Mouse (Mus musculus) liver, embryonic 16.5 days (tissue): ENCODE results near the gene Rgr. TPM values are rescaled to one million over a fixed set of nuclear protein-coding genes. Genes with fewer than 3 reads are reported as not detected.

Source experiments
- ATAC-seq: fragments of 200-750 bp; cut with Nextera tagmentation; 2 replicates; pipeline ENCODE4 v1.8.0; 2017; ENCODE audit warnings: low read depth, mild to moderate bottlenecking, moderate number of reproducible peaks, moderate library complexity
- H3K27ac ChIP-seq: fragments of 300-500 bp; sonication (generic); 2 replicates; pipeline ENCODE4 v1.5.1; 2014; ENCODE audit warnings: mild to moderate bottlenecking, low read length
- H3K27me3 ChIP-seq: fragments of 300-500 bp; sonication (generic); 2 replicates; pipeline ENCODE4 v1.6.1; 2014; ENCODE audit warnings: low read depth, low read length, mixed read lengths; ENCODE audit not compliant: control insufficient read depth, insufficient read depth
- H3K36me3 ChIP-seq: fragments of 300-500 bp; sonication (generic); 2 replicates; pipeline ENCODE4 v1.6.1; 2014; ENCODE audit warnings: mild to moderate bottlenecking; ENCODE audit not compliant: control insufficient read depth, insufficient read depth
- H3K4me1 ChIP-seq: fragments of 300-500 bp; sonication (generic); 2 replicates; pipeline ENCODE4 v1.6.1; 2014; ENCODE audit warnings: low read depth, low read length, mixed read lengths; ENCODE audit not compliant: control insufficient read depth
- H3K4me2 ChIP-seq: fragments of 300-500 bp; sonication (generic); 2 replicates; pipeline ENCODE4 v1.6.1; 2014; ENCODE audit warnings: low read depth, low read length, mixed read lengths
- H3K4me3 ChIP-seq: fragments of 300-500 bp; sonication (generic); 2 replicates; pipeline ENCODE4 v1.5.1; 2014; ENCODE audit warnings: low read depth, mild to moderate bottlenecking, low read length
- H3K9ac ChIP-seq: fragments of 300-500 bp; sonication (generic); 2 replicates; pipeline ENCODE4 v1.6.1; 2014; ENCODE audit warnings: low read depth, low read length
- H3K9me3 ChIP-seq: fragments of 300-500 bp; sonication (generic); replicated peaks from 2 replicates; pipeline ENCODE4 v1.6.1; 2016; ENCODE audit warnings: low read length; ENCODE audit not compliant: control insufficient read depth
- WGBS: fragments of 180-500 bp; shearing (Covaris S2); extraction: QIAGEN DNeasy Blood & Tissue Kit; methylation state at CpG from one replicate; pipeline ENCODE4 v1.1.7; 2014; ENCODE audit not compliant: insufficient replicate concordance; 5-methylcytosine and 5-hydroxymethylcytosine counted together
- polyA plus RNA-seq: library from polyadenylated mRNA; unstranded; fragments of >200 nt; fragmentation: Nextera tagmentation; extraction: Ambion mirVana; gene quantifications from 2 replicates; pipeline ENCODE4 v1.2.1, GENCODE M21; 2015

The Rgr gene
- polyA plus RNA-seq, 1 experiment from 2014 or later = not detected

- ATAC-seq = no peak
- Histone ChIP-seq H3K4me3 (no peak overlapping the region), H3K27ac (no peak overlapping the region), H3K4me2 (no peak overlapping the region), H3K9ac (no peak overlapping the region), H3K4me1 (no peaks in the 10 kb centered on the region), H3K36me3 (no peaks in the 10 kb centered on the region), H3K9me3 (no peaks in the 10 kb centered on the region), H3K27me3 (no peaks in the 10 kb centered on the region)
- WGBS = 35% methylated on average over 2 of the region's 2 CpGs
Measured at GRCm38 (mm10) chr14:37064849-37065248, 16.1 kb upstream of the Rgr start.

- WGBS = 45% methylated on average over 5 of the region's 5 CpGs
- no peak overlapping the region for H3K27ac ChIP-seq
- H3K9me3 ChIP-seq = no peaks in the 10 kb centered on the region
- H3K4me3 ChIP-seq = no peak overlapping the region
- no peak overlapping the region for H3K4me2 ChIP-seq
- no peak overlapping the region for H3K9ac ChIP-seq
- no peaks in the 10 kb centered on the region for H3K36me3 ChIP-seq
- ATAC-seq = no peak
- H3K27me3 ChIP-seq = no peaks in the 10 kb centered on the region
- H3K4me1 ChIP-seq = no peaks in the 10 kb centered on the region
Measured at GRCm38 (mm10) chr14:37034432-37034831, 14.3 kb downstream of the Rgr start.

- Histone ChIP-seq H3K9me3 (no peaks in the 10 kb centered on the region), H3K4me2 (no peak overlapping the region), H3K4me3 (no peak overlapping the region), H3K27me3 (no peaks in the 10 kb centered on the region), H3K9ac (no peak overlapping the region), H3K4me1 (no peaks in the 10 kb centered on the region), H3K36me3 (no peaks in the 10 kb centered on the region), H3K27ac (no peak overlapping the region)
- 9% methylated on average over 7 of the region's 7 CpGs for WGBS
- ATAC-seq = no peak
Measured at GRCm38 (mm10) chr14:37033241-37033640, 15.5 kb downstream of the Rgr start.

GRCm38 (mm10) chr14:37032481-37033104 lies 16.2 kb downstream of the Rgr start:
- H3K9ac ChIP-seq = no peak overlapping the region
- ATAC-seq = no peak
- H3K4me2 ChIP-seq = no peak overlapping the region
- H3K9me3 ChIP-seq = no peaks in the 10 kb centered on the region
- H3K4me3 ChIP-seq = no peak overlapping the region
- no peaks in the 10 kb centered on the region for H3K27me3 ChIP-seq
- 76% methylated on average over 11 of the region's 11 CpGs for WGBS
- H3K4me1 ChIP-seq = no peaks in the 10 kb centered on the region
- no peak overlapping the region for H3K27ac ChIP-seq
- H3K36me3 ChIP-seq = no peaks in the 10 kb centered on the region

- H3K9ac ChIP-seq = no peak overlapping the region
- H3K4me3 ChIP-seq = no peak overlapping the region
- 67% methylated on average over 3 of the region's 3 CpGs for WGBS
Measured at GRCm38 (mm10) chr14:37028555-37028954, 20.2 kb downstream of the Rgr start.

GRCm38 (mm10) chr14:37027951-37028350 lies 20.8 kb downstream of the Rgr start:
- no peak for ATAC-seq
- Histone ChIP-seq H3K4me2 (no peak overlapping the region), H3K36me3 (no peaks in the 10 kb centered on the region), H3K27me3 (no peaks in the 10 kb centered on the region), H3K9me3 (no peaks in the 10 kb centered on the region), H3K4me3 (no peak overlapping the region), H3K27ac (no peak overlapping the region), H3K4me1 (no peaks in the 10 kb centered on the region), H3K9ac (no peak overlapping the region)
- 71% methylated on average over 3 of the region's 3 CpGs for WGBS

More at GRCm38 (mm10) chr14:37028555-37028954, 20.2 kb downstream of the Rgr start:
- H3K36me3 ChIP-seq = no peaks in the 10 kb centered on the region
- H3K27me3 ChIP-seq = no peaks in the 10 kb centered on the region
- H3K4me2 ChIP-seq = no peak overlapping the region
- no peaks in the 10 kb centered on the region for H3K4me1 ChIP-seq
- H3K9me3 ChIP-seq = no peaks in the 10 kb centered on the region
- no peak for ATAC-seq
- no peak overlapping the region for H3K27ac ChIP-seq

- 50% methylated on average over 4 of the region's 4 CpGs for WGBS
- H3K4me3 ChIP-seq = no peak overlapping the region
- no peak overlapping the region for H3K27ac ChIP-seq
- no peak overlapping the region for H3K4me2 ChIP-seq
- H3K9me3 ChIP-seq = no peaks in the 10 kb centered on the region
- H3K9ac ChIP-seq = no peak overlapping the region
- ATAC-seq = no peak
- no peaks in the 10 kb centered on the region for H3K27me3 ChIP-seq
- no peaks in the 10 kb centered on the region for H3K36me3 ChIP-seq
- H3K4me1 ChIP-seq = no peaks in the 10 kb centered on the region
Measured at GRCm38 (mm10) chr14:37027248-37027933, 21.4 kb downstream of the Rgr start.

- no peak for ATAC-seq
- Histone ChIP-seq H3K4me3 (no peak overlapping the region), H3K4me1 (no peaks in the 10 kb centered on the region), H3K9me3 (no peaks in the 10 kb centered on the region), H3K9ac (no peak overlapping the region), H3K36me3 (no peaks in the 10 kb centered on the region), H3K27ac (no peak overlapping the region), H3K4me2 (no peak overlapping the region), H3K27me3 (no peaks in the 10 kb centered on the region)
- 25% methylated on average over 5 of the region's 5 CpGs for WGBS
Measured at GRCm38 (mm10) chr14:37015894-37016293, 32.9 kb downstream of the Rgr start.

GRCm38 (mm10) chr14:37013644-37014043 lies 35.1 kb downstream of the Rgr start:
- ATAC-seq = no peak
- Histone ChIP-seq H3K9me3 (no peaks in the 10 kb centered on the region), H3K27ac (no peak overlapping the region), H3K4me1 (no peaks in the 10 kb centered on the region), H3K9ac (no peak overlapping the region), H3K27me3 (no peaks in the 10 kb centered on the region), H3K4me3 (no peak overlapping the region), H3K36me3 (no peaks in the 10 kb centered on the region), H3K4me2 (no peak overlapping the region)
- WGBS = 39% methylated on average over 3 of the region's 3 CpGs
